Mouse (Mus musculus): ENCODE measurements around the gene Cox20. TPM values are rescaled to one million over a fixed set of nuclear protein-coding genes. Genes with fewer than 3 reads are reported as not detected.
A peak's percentile ranks its signal among the peaks of the same experiment; 100 is the strongest.

Cox20 gene
- polyA plus RNA-seq, 1 experiment, result 21.8 TPM

DNA sequence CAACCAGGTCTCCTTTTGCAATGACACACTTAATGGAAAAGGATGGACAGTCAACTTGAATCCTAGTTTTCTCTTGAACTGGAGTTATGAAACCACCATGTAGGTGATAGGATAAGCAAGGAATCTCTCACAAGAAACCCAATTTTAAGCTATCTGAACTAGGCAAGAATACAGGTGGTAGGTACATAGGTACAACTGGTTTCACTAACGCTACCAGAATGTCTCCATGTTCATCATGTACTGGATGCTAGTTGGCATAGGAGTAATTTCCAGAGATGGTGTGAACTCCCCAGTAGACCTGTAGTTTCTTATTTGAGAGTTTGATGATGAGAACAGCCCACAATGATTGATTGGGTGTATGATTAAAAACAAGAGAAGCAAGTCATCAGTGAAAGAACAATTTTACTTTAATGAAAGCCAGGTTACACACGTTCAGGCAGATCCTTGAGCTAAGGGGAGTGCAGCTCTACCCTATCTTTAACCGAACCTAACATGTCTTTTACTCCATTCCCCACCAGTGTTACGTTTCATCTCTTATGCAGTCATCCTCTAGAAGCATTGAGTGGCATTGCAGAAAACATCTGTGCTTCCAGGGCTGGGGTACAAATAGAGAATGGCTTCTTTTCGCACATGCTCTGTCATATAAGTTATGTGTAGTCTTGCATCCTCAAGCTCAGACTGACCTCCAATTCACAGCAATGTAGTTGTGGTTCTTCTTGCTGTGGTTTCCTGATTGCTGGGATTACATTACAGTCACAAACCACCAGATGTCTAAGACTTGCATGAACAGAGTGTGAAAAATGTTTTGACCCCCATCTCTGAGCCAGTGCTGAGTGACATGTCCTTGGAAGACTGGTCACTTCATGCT is 2.0 kb downstream of the Cox20 start:
- no peaks in the 10 kb centered on the region for H3K4me1 ChIP-seq (ENCODE audit: control insufficient read depth, insufficient read depth, low read length)
- H3K4me3 ChIP-seq (ENCODE audit: control insufficient read depth, low read depth, low read length), result peak overlapping the region; percentile 97; the same call in 1 of the 2 replicates
- H3K36me3 ChIP-seq (ENCODE audit: control insufficient read depth, insufficient read depth, low read length), result no peaks in the 10 kb centered on the region; the same call in 1 of the 2 replicates
- H3K27me3 ChIP-seq (ENCODE audit: control insufficient read depth, insufficient read depth, low read length), result no peaks in the 10 kb centered on the region
- no peak for TF ChIP-seq CTCF (IDR thresholded peaks at IDR 0.05; ENCODE audit: control insufficient read depth, insufficient read depth, insufficient replicate concordance, low read depth, low read length)
- no peak for TF ChIP-seq POLR2A (IDR thresholded peaks at IDR 0.05; ENCODE audit: control insufficient read depth, low read depth, low read length)
- H3K27ac ChIP-seq (ENCODE audit: control insufficient read depth, insufficient read depth, low read depth, low read length), result 0 out of 2 replicates have a peak overlapping the region, but pooled peaks have one; percentile 6

DNA sequence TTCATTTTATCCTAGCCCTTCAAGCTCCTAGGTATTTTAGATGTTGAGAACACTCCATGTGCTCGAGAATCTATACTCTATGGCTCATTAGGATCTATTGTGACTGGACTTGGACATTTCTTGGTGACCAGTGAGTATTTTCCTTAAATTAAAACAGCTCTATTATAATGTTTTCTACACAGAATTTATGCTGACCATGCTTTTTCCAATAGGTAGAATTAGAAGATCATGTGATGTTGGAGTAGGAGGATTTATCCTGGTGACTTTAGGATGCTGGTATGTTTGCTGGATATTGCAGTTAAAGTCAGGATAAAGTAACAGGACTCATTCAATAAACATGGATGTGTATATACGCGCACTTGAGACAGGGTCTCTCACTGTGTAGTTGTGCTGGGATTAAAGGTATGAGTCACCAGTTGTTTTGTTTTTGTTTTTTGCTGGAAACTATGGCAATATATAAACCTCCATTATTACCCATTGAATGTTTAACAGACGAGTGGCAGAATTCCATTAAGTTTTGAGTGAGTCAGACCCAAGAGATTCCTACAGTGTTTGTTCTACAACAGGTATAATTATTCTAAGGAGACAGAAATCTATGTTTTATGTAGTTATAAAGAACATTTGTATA is 2.9 kb downstream of the Cox20 start:
- no peak for TF ChIP-seq POLR2A (IDR thresholded peaks at IDR 0.05; ENCODE audit: control insufficient read depth, low read depth, low read length)
- Histone ChIP-seq H3K27ac (ENCODE audit: control insufficient read depth, insufficient read depth, low read depth, low read length) (no peak overlapping the region), H3K27me3 (ENCODE audit: control insufficient read depth, insufficient read depth, low read length) (no peaks in the 10 kb centered on the region), H3K4me1 (ENCODE audit: control insufficient read depth, insufficient read depth, low read length) (no peaks in the 10 kb centered on the region), H3K36me3 (ENCODE audit: control insufficient read depth, insufficient read depth, low read length) (no peaks in the 10 kb centered on the region; the same call in 1 of the 2 replicates), H3K4me3 (ENCODE audit: control insufficient read depth, low read depth, low read length) (no peak overlapping the region)

DNA sequence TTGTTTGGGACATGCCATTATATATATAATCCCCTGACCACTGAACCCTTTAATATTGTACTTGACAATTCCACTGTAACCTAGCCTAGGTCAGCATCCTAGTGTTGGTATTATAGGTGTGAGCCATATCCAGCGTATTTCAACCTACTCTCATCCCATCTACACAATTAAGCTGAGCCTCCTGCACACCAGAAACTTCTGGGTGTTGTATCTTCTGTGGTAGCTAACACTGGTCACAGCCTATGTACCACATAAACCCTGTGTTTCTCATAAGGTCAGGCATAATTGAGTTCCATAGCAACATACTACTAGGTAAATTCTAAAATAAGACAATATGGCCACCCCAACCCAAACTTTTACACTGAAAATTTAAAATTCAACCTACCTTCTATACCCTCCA is 4.3 kb downstream of the Cox20 start:
- TF ChIP-seq CTCF (IDR thresholded peaks at IDR 0.05; ENCODE audit: control insufficient read depth, insufficient read depth, insufficient replicate concordance, low read depth, low read length) (no peak), POLR2A (IDR thresholded peaks at IDR 0.05; ENCODE audit: control insufficient read depth, low read depth, low read length) (no peak)
- Histone ChIP-seq H3K27me3 (ENCODE audit: control insufficient read depth, insufficient read depth, low read length) (no peaks in the 10 kb centered on the region), H3K27ac (ENCODE audit: control insufficient read depth, insufficient read depth, low read depth, low read length) (no peak overlapping the region), H3K4me1 (ENCODE audit: control insufficient read depth, insufficient read depth, low read length) (no peaks in the 10 kb centered on the region), H3K36me3 (ENCODE audit: control insufficient read depth, insufficient read depth, low read length) (no peaks in the 10 kb centered on the region; the same call in 1 of the 2 replicates), H3K4me3 (ENCODE audit: control insufficient read depth, low read depth, low read length) (no peak overlapping the region)

DNA sequence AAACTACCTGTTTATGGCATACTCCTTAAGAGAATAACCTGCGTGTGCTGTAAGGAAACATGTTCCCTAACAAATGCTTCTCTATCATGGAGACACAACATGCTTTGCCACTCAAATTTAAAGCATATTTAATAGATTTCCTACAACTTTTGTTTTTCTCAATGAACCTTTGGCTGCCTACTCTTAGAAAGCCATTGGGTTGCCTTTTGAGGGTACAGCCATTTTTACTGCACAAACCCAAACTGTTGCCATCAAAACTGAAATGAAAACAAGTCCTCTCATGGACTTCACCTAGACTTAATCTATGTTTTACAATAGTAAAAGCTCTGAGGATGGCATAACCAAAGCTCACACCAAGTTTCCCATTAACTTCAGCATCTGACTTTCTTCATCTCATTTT is 5.6 kb downstream of the Cox20 start:
- no peaks in the 10 kb centered on the region for H3K4me1 ChIP-seq (ENCODE audit: control insufficient read depth, insufficient read depth, low read length)
- H3K36me3 ChIP-seq (ENCODE audit: control insufficient read depth, insufficient read depth, low read length), result peaks cover 1% of the 10 kb centered on the region; the same call in 1 of the 2 replicates
- no peak overlapping the region for H3K4me3 ChIP-seq (ENCODE audit: control insufficient read depth, low read depth, low read length)
- H3K27me3 ChIP-seq (ENCODE audit: control insufficient read depth, insufficient read depth, low read length), result no peaks in the 10 kb centered on the region
- TF ChIP-seq CTCF (IDR thresholded peaks at IDR 0.05; ENCODE audit: control insufficient read depth, insufficient read depth, insufficient replicate concordance, low read depth, low read length) (no peak), POLR2A (IDR thresholded peaks at IDR 0.05; ENCODE audit: control insufficient read depth, low read depth, low read length) (no peak)
- H3K27ac ChIP-seq (ENCODE audit: control insufficient read depth, insufficient read depth, low read depth, low read length), result no peak overlapping the region

DNA sequence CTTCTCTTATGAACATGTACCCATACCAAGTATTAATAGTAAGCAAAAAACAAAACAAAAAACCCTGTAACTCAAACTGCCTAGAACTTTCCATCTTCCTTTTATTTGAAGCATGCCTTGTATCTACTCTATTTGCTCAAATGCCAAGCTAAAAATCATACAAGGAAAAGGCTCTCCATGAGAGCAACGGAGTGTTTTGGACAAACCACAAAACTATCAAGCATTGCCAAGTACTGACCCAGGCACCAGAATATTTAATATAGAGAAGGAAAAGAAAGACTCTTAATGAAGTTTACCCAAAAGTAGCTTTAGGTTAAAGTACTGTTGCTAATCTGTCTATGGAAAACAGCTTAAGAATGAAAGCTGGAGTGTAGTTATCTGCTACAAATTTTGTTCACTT is 7.4 kb downstream of the Cox20 start:
- no peak overlapping the region for H3K27ac ChIP-seq (ENCODE audit: control insufficient read depth, insufficient read depth, low read depth, low read length)
- TF ChIP-seq POLR2A (IDR thresholded peaks at IDR 0.05; ENCODE audit: control insufficient read depth, low read depth, low read length) (no peak), CTCF (IDR thresholded peaks at IDR 0.05; ENCODE audit: control insufficient read depth, insufficient read depth, insufficient replicate concordance, low read depth, low read length) (no peak)
- H3K27me3 ChIP-seq (ENCODE audit: control insufficient read depth, insufficient read depth, low read length), result no peaks in the 10 kb centered on the region
- H3K4me3 ChIP-seq (ENCODE audit: control insufficient read depth, low read depth, low read length), result no peak overlapping the region
- peaks cover 1% of the 10 kb centered on the region; the same call in 1 of the 2 replicates for H3K36me3 ChIP-seq (ENCODE audit: control insufficient read depth, insufficient read depth, low read length)
- no peaks in the 10 kb centered on the region for H3K4me1 ChIP-seq (ENCODE audit: control insufficient read depth, insufficient read depth, low read length)

DNA sequence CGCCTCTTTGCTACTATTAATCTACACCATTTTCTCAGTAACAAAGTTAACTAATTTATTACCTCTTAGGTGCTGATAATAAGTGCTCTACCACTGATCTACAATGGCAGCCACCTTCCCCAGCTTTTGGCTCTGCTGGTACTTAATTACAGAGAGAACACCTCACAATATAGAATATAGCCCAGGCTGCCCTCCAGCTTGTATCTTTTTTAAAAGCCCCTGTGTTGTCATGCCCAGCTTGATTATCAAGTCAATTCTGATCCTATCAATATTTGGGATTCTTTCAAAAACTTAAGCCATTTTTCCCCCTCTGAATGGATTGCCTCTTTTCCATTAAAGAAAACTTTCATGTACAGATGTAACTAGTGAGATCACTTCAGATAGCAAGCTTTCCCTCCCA is 8.0 kb downstream of the Cox20 start:
- peaks cover 3% of the 10 kb centered on the region; the same call in 1 of the 2 replicates for H3K36me3 ChIP-seq (ENCODE audit: control insufficient read depth, insufficient read depth, low read length)
- no peak overlapping the region for H3K27ac ChIP-seq (ENCODE audit: control insufficient read depth, insufficient read depth, low read depth, low read length)
- no peak overlapping the region for H3K4me3 ChIP-seq (ENCODE audit: control insufficient read depth, low read depth, low read length)
- no peaks in the 10 kb centered on the region for H3K27me3 ChIP-seq (ENCODE audit: control insufficient read depth, insufficient read depth, low read length)
- no peaks in the 10 kb centered on the region for H3K4me1 ChIP-seq (ENCODE audit: control insufficient read depth, insufficient read depth, low read length)
- no peak for TF ChIP-seq CTCF (IDR thresholded peaks at IDR 0.05; ENCODE audit: control insufficient read depth, insufficient read depth, insufficient replicate concordance, low read depth, low read length)
- no peak for TF ChIP-seq POLR2A (IDR thresholded peaks at IDR 0.05; ENCODE audit: control insufficient read depth, low read depth, low read length)

DNA sequence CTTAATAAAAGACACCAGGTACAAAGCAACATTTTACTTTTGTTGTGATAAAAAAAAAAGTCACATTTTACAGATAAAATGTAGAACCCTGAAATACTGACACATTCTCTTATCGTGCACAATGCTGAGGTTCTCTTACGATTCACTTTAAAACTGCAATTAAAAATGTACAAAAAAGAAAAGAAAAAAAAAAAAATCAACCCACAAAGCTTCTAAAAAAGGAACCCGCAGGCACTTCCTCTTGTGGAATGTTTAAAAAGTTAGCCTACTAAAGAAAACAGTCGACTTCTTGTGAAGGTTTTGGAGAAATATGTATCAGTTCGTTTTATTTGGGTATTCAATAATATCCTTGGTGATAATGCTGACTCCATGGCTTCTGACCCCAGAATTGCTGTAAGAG is 10.1 kb downstream of the Cox20 start:
- Histone ChIP-seq H3K27ac (ENCODE audit: control insufficient read depth, insufficient read depth, low read depth, low read length) (no peak overlapping the region), H3K36me3 (ENCODE audit: control insufficient read depth, insufficient read depth, low read length) (peaks cover 5% of the 10 kb centered on the region; the same call in 1 of the 2 replicates), H3K4me1 (ENCODE audit: control insufficient read depth, insufficient read depth, low read length) (no peaks in the 10 kb centered on the region), H3K27me3 (ENCODE audit: control insufficient read depth, insufficient read depth, low read length) (no peaks in the 10 kb centered on the region), H3K4me3 (ENCODE audit: control insufficient read depth, low read depth, low read length) (no peak overlapping the region)
- TF ChIP-seq POLR2A (IDR thresholded peaks at IDR 0.05; ENCODE audit: control insufficient read depth, low read depth, low read length) (no peak), CTCF (IDR thresholded peaks at IDR 0.05; ENCODE audit: control insufficient read depth, insufficient read depth, insufficient replicate concordance, low read depth, low read length) (no peak)
